Mouse (Mus musculus): ENCODE results near the gene Olfr1333. TPM values are rescaled to one million over a fixed set of nuclear protein-coding genes. Genes with fewer than 3 reads are reported as not detected.

Olfr1333 gene
- total RNA-seq (2014; rRNA removed; ENCODE audit: low replicate concordance) (not detected in 2 replicates), polyA plus RNA-seq (2015; fragmentation: Nextera tagmentation; extraction: Ambion mirVana) (not detected in 2 replicates)

- H3K27ac ChIP-seq (ENCODE audit: low read depth) = no peak within 1 kb of the TSS
- 79% methylated on average over 1 of the region's 1 CpGs for WGBS
Observed at GRCm38 (mm10) chr4:118836179-118836578, at the start of gene Olfr1333. TSS of gene Olfr1333 (minus strand) at chr4:118836279.

GRCm38 (mm10) chr4:118867566-118867965 is 31.5 kb upstream of the Olfr1333 start:
- ATAC-seq (ENCODE audit: insufficient read depth, low read depth) (peak; percentile 92), DNase-seq (ENCODE audit: low spot score) (peak; percentile 57)
- no peak overlapping the region for H3K4me2 ChIP-seq (ENCODE audit: low read depth, low read length)
- H3K27ac ChIP-seq (ENCODE audit: low read depth) = peak overlapping the region; percentile 70
- H3K36me3 ChIP-seq (replicated peaks; ENCODE audit: control insufficient read depth, insufficient read depth, low read length) = no peaks in the 10 kb centered on the region
- H3K9me3 ChIP-seq (replicated peaks; ENCODE audit: control insufficient read depth, low read length) = no peaks in the 10 kb centered on the region
- H3K4me3 ChIP-seq (ENCODE audit: low read depth, low read length) = no peak overlapping the region
- H3K9ac ChIP-seq (replicated peaks; ENCODE audit: low read depth, low read length) = no peak overlapping the region
- H3K27me3 ChIP-seq (ENCODE audit: control insufficient read depth, insufficient read depth, low read length) = no peaks in the 10 kb centered on the region
- 0 out of 2 replicates have a peak, but pooled peaks have one; percentile 28 for TF ChIP-seq EP300 (IDR thresholded peaks at IDR 0.05; ENCODE audit: low read depth)
- no peak for TF ChIP-seq CTCF (IDR thresholded peaks at IDR 0.05; ENCODE audit: low read depth)
- 0 out of 2 replicates have a peak, but pooled peaks cover 3% of the 10 kb centered on the region for H3K4me1 ChIP-seq (ENCODE audit: control insufficient read depth, insufficient read depth)

More at GRCm38 (mm10) chr4:118836179-118836578, at the start of gene Olfr1333:
- Histone ChIP-seq H3K9ac (replicated peaks; ENCODE audit: low read depth, low read length) (no peak within 1 kb of the TSS), H3K9me3 (replicated peaks; ENCODE audit: control insufficient read depth, low read length) (no peaks in the 10 kb centered on the region), H3K4me1 (ENCODE audit: control insufficient read depth, insufficient read depth) (no peaks in the 10 kb centered on the region), H3K27me3 (ENCODE audit: control insufficient read depth, insufficient read depth, low read length) (no peaks in the 10 kb centered on the region), H3K4me2 (ENCODE audit: low read depth, low read length) (no peak within 1 kb of the TSS), H3K4me3 (ENCODE audit: low read depth, low read length) (no peak within 1 kb of the TSS), H3K36me3 (replicated peaks; ENCODE audit: control insufficient read depth, insufficient read depth, low read length) (no peaks in the 10 kb centered on the region)
- ATAC-seq (ENCODE audit: insufficient read depth, low read depth) = no peak
- TF ChIP-seq EP300 (IDR thresholded peaks at IDR 0.05; ENCODE audit: low read depth) (no peak), CTCF (IDR thresholded peaks at IDR 0.05; ENCODE audit: low read depth) (no peak)
- DNase-seq (ENCODE audit: low spot score) = no peak

GRCm38 (mm10) chr4:118864349-118864748 is 28.3 kb upstream of the Olfr1333 start, which contains the start of gene Olfr1331:
TSS of gene Olfr1331 (plus strand) at chr4:118864649.
- no peak for TF ChIP-seq CTCF (IDR thresholded peaks at IDR 0.05; ENCODE audit: low read depth)
- no peak for TF ChIP-seq EP300 (IDR thresholded peaks at IDR 0.05; ENCODE audit: low read depth)
- Histone ChIP-seq H3K4me1 (ENCODE audit: control insufficient read depth, insufficient read depth) (peaks cover 10% of the 10 kb centered on the region), H3K27me3 (ENCODE audit: control insufficient read depth, insufficient read depth, low read length) (no peaks in the 10 kb centered on the region), H3K9me3 (replicated peaks; ENCODE audit: control insufficient read depth, low read length) (no peaks in the 10 kb centered on the region), H3K4me2 (ENCODE audit: low read depth, low read length) (no peak within 1 kb of the TSS), H3K4me3 (ENCODE audit: low read depth, low read length) (no peak within 1 kb of the TSS), H3K9ac (replicated peaks; ENCODE audit: low read depth, low read length) (no peak within 1 kb of the TSS), H3K27ac (ENCODE audit: low read depth) (no peak within 1 kb of the TSS), H3K36me3 (replicated peaks; ENCODE audit: control insufficient read depth, insufficient read depth, low read length) (no peaks in the 10 kb centered on the region)
- ATAC-seq (ENCODE audit: insufficient read depth, low read depth) (no peak), DNase-seq (ENCODE audit: low spot score) (no peak)
- WGBS = 97% methylated on average over 1 of the region's 1 CpGs

GRCm38 (mm10) chr4:118862704-118863103 is 26.6 kb upstream of the Olfr1333 start:
- WGBS = 36% methylated on average over 4 of the region's 4 CpGs
- no peak overlapping the region for H3K4me3 ChIP-seq (ENCODE audit: low read depth, low read length)
- H3K36me3 ChIP-seq (replicated peaks; ENCODE audit: control insufficient read depth, insufficient read depth, low read length) = no peaks in the 10 kb centered on the region
- H3K27ac ChIP-seq (ENCODE audit: low read depth) = peak overlapping the region; percentile 1; the same call in 1 of the 2 replicates
- no peaks in the 10 kb centered on the region for H3K27me3 ChIP-seq (ENCODE audit: control insufficient read depth, insufficient read depth, low read length)
- H3K4me1 ChIP-seq (ENCODE audit: control insufficient read depth, insufficient read depth) = peaks cover 7% of the 10 kb centered on the region
- no peak overlapping the region for H3K9ac ChIP-seq (replicated peaks; ENCODE audit: low read depth, low read length)
- no peaks in the 10 kb centered on the region for H3K9me3 ChIP-seq (replicated peaks; ENCODE audit: control insufficient read depth, low read length)
- no peak overlapping the region for H3K4me2 ChIP-seq (ENCODE audit: low read depth, low read length)
- ATAC-seq (ENCODE audit: insufficient read depth, low read depth) = peak; percentile 64
- TF ChIP-seq EP300 (IDR thresholded peaks at IDR 0.05; ENCODE audit: low read depth) (no peak), CTCF (IDR thresholded peaks at IDR 0.05; ENCODE audit: low read depth) (no peak)
- DNase-seq (ENCODE audit: low spot score) = peak; percentile 28

- Histone ChIP-seq H3K9me3 (replicated peaks; ENCODE audit: control insufficient read depth, low read length) (no peaks in the 10 kb centered on the region), H3K9ac (replicated peaks; ENCODE audit: low read depth, low read length) (no peak overlapping the region), H3K27me3 (ENCODE audit: control insufficient read depth, insufficient read depth, low read length) (no peaks in the 10 kb centered on the region), H3K4me2 (ENCODE audit: low read depth, low read length) (no peak overlapping the region), H3K27ac (ENCODE audit: low read depth) (peak overlapping the region; percentile 1; the same call in 1 of the 2 replicates), H3K36me3 (replicated peaks; ENCODE audit: control insufficient read depth, insufficient read depth, low read length) (no peaks in the 10 kb centered on the region), H3K4me1 (ENCODE audit: control insufficient read depth, insufficient read depth) (peaks cover 7% of the 10 kb centered on the region), H3K4me3 (ENCODE audit: low read depth, low read length) (no peak overlapping the region)
- TF ChIP-seq EP300 (IDR thresholded peaks at IDR 0.05; ENCODE audit: low read depth) = no peak
- TF ChIP-seq CTCF (IDR thresholded peaks at IDR 0.05; ENCODE audit: low read depth) = no peak
- DNase-seq (ENCODE audit: low spot score) (peak; percentile 17), ATAC-seq (ENCODE audit: insufficient read depth, low read depth) (no peak; the same call in 1 of the 2 replicates)
- 90% methylated on average over 1 of the region's 1 CpGs for WGBS
Observed at GRCm38 (mm10) chr4:118861791-118862190, 25.7 kb upstream of the Olfr1333 start.

GRCm38 (mm10) chr4:118818921-118819320 is 17.2 kb downstream of the Olfr1333 start:
- Histone ChIP-seq H3K9me3 (replicated peaks; ENCODE audit: control insufficient read depth, low read length) (no peaks in the 10 kb centered on the region), H3K4me1 (ENCODE audit: control insufficient read depth, insufficient read depth) (no peaks in the 10 kb centered on the region), H3K4me3 (ENCODE audit: low read depth, low read length) (no peak overlapping the region), H3K27ac (ENCODE audit: low read depth) (no peak overlapping the region), H3K27me3 (ENCODE audit: control insufficient read depth, insufficient read depth, low read length) (no peaks in the 10 kb centered on the region), H3K4me2 (ENCODE audit: low read depth, low read length) (no peak overlapping the region), H3K9ac (replicated peaks; ENCODE audit: low read depth, low read length) (no peak overlapping the region), H3K36me3 (replicated peaks; ENCODE audit: control insufficient read depth, insufficient read depth, low read length) (no peaks in the 10 kb centered on the region)
- DNase-seq (ENCODE audit: low spot score) (no peak), ATAC-seq (ENCODE audit: insufficient read depth, low read depth) (no peak)
- TF ChIP-seq EP300 (IDR thresholded peaks at IDR 0.05; ENCODE audit: low read depth) (no peak), CTCF (IDR thresholded peaks at IDR 0.05; ENCODE audit: low read depth) (no peak)
- WGBS = 76% methylated on average over 1 of the region's 1 CpGs
